Mouse (Mus musculus): ENCODE results near the gene Large1. TPM values are rescaled to one million over a fixed set of nuclear protein-coding genes. Genes with fewer than 3 reads are reported as not detected.
A peak's percentile ranks its signal among the peaks of the same experiment; 100 is the strongest.

Gene Large1
- polyA plus RNA-seq, 1 experiment from 2014 or later: 12.5 TPM

DNA sequence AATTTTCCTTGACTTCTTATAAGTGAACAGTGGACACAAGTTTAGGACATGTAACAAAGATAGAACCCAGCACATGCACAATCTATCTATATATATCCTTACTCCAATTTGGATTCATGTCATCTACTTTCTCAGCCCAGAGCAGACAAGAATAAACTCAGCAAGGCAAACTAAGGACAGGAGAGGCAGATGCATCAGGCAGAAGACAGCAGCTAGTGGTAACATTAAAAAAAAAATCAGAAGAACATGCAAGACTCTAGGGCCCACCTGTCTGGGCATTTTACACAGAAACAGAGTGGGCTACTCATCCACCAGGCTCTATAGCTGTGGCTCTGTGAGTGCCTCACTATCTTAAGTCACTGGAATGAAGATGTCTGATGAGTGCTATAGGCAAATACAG, 536.7 kb downstream of the Large1 start:
- Histone ChIP-seq H3K4me1 (ENCODE audit: control insufficient read depth, insufficient read depth, low read length) (no peaks in the 10 kb centered on the region), H3K9me3 (ENCODE audit: control insufficient read depth, low read length) (no peaks in the 10 kb centered on the region), H3K4me2 (ENCODE audit: low read depth, low read length) (no peak overlapping the region), H3K27me3 (replicated peaks; ENCODE audit: control insufficient read depth, insufficient read depth, low read length) (no peaks in the 10 kb centered on the region), H3K9ac (ENCODE audit: low read depth, low read length) (no peak overlapping the region), H3K4me3 (ENCODE audit: low read depth, low read length) (no peak overlapping the region), H3K27ac (replicated peaks; ENCODE audit: low read depth, low read length) (no peak overlapping the region), H3K36me3 (ENCODE audit: control insufficient read depth, insufficient read depth, low read length) (peaks cover 17% of the 10 kb centered on the region; the same call in 1 of the 2 replicates)
- DNase-seq (ENCODE audit: low spot score): no peak
- no peak for ATAC-seq (ENCODE audit: low read depth)

DNA sequence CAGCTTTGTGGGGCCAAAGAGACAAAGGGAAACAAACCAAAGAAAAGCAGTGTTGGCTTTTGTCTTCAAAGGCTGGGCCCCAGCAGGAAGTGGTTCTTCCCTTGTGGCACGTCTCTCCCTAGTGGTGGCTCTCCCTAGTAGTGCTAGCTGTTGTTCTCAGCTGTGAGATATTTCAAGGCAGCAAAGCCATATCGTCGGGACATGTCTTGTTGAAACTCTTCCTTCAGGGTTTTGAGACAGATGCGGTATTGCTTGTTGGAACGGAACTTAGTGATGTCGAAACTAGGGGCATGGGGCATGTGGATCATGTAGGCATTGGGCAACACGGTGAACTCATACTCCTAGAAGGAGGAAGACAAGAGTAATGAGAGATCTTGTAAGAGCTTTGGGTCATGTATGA, 537.7 kb downstream of the Large1 start:
- no peak overlapping the region for H3K4me2 ChIP-seq (ENCODE audit: low read depth, low read length)
- H3K9me3 ChIP-seq (ENCODE audit: control insufficient read depth, low read length): no peaks in the 10 kb centered on the region
- no peak overlapping the region for H3K4me3 ChIP-seq (ENCODE audit: low read depth, low read length)
- no peak overlapping the region for H3K27ac ChIP-seq (replicated peaks; ENCODE audit: low read depth, low read length)
- H3K27me3 ChIP-seq (replicated peaks; ENCODE audit: control insufficient read depth, insufficient read depth, low read length): no peaks in the 10 kb centered on the region
- no peaks in the 10 kb centered on the region for H3K4me1 ChIP-seq (ENCODE audit: control insufficient read depth, insufficient read depth, low read length)
- ATAC-seq (ENCODE audit: low read depth): no peak
- H3K36me3 ChIP-seq (ENCODE audit: control insufficient read depth, insufficient read depth, low read length): peaks cover 17% of the 10 kb centered on the region; the same call in 1 of the 2 replicates
- DNase-seq (ENCODE audit: low spot score): no peak
- WGBS: 90% methylated on average over 7 of the region's 7 CpGs
- H3K9ac ChIP-seq (ENCODE audit: low read depth, low read length): no peak overlapping the region

DNA sequence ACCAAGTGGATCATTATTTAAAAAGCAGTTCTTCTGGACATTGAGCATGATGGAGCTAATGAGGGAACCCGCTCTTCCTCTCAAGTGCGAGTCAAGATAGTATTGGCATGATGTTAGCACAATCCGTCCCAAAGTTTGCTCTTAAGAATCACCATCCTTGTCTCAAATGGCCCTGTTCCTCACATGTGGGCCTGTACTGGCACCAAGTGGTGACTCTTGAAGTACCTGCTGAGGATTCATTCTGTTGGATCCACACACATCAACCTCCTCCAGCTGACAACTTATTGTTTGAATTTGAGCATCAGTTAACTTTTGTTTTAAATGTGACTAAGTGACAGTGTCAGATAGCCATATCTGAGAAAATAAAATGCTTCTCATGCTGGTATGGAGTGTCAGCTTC, 540.6 kb downstream of the Large1 start:
- Histone ChIP-seq H3K27ac (replicated peaks; ENCODE audit: low read depth, low read length) (no peak overlapping the region), H3K4me2 (ENCODE audit: low read depth, low read length) (no peak overlapping the region), H3K4me3 (ENCODE audit: low read depth, low read length) (no peak overlapping the region), H3K9me3 (ENCODE audit: control insufficient read depth, low read length) (no peaks in the 10 kb centered on the region), H3K36me3 (ENCODE audit: control insufficient read depth, insufficient read depth, low read length) (peaks cover 17% of the 10 kb centered on the region; the same call in 1 of the 2 replicates), H3K9ac (ENCODE audit: low read depth, low read length) (no peak overlapping the region), H3K4me1 (ENCODE audit: control insufficient read depth, insufficient read depth, low read length) (no peaks in the 10 kb centered on the region), H3K27me3 (replicated peaks; ENCODE audit: control insufficient read depth, insufficient read depth, low read length) (no peaks in the 10 kb centered on the region)
- DNase-seq (ENCODE audit: low spot score) (no peak), ATAC-seq (ENCODE audit: low read depth) (no peak)
- 89% methylated on average over 3 of the region's 3 CpGs for WGBS

- no peaks in the 10 kb centered on the region for H3K27me3 ChIP-seq (replicated peaks; ENCODE audit: control insufficient read depth, insufficient read depth, low read length)
- DNase-seq (ENCODE audit: low spot score) (no peak), ATAC-seq (ENCODE audit: low read depth) (no peak)
- no peaks in the 10 kb centered on the region for H3K36me3 ChIP-seq (ENCODE audit: control insufficient read depth, insufficient read depth, low read length)
- H3K4me2 ChIP-seq (ENCODE audit: low read depth, low read length): no peak overlapping the region
- H3K4me1 ChIP-seq (ENCODE audit: control insufficient read depth, insufficient read depth, low read length): no peaks in the 10 kb centered on the region
- no peaks in the 10 kb centered on the region for H3K9me3 ChIP-seq (ENCODE audit: control insufficient read depth, low read length)
- no peak overlapping the region for H3K4me3 ChIP-seq (ENCODE audit: low read depth, low read length)
- no peak overlapping the region for H3K9ac ChIP-seq (ENCODE audit: low read depth, low read length)
- WGBS: 64% methylated on average over 2 of the region's 2 CpGs
- no peak overlapping the region for H3K27ac ChIP-seq (replicated peaks; ENCODE audit: low read depth, low read length)
Observed at GRCm38 (mm10) chr8:72801583-72801982, 551.8 kb downstream of the Large1 start.

- 93% methylated on average over 4 of the region's 4 CpGs for WGBS
- Histone ChIP-seq H3K4me2 (ENCODE audit: low read depth, low read length) (no peak overlapping the region), H3K36me3 (ENCODE audit: control insufficient read depth, insufficient read depth, low read length) (no peaks in the 10 kb centered on the region), H3K4me1 (ENCODE audit: control insufficient read depth, insufficient read depth, low read length) (no peaks in the 10 kb centered on the region), H3K9ac (ENCODE audit: low read depth, low read length) (no peak overlapping the region), H3K4me3 (ENCODE audit: low read depth, low read length) (no peak overlapping the region), H3K27me3 (replicated peaks; ENCODE audit: control insufficient read depth, insufficient read depth, low read length) (no peaks in the 10 kb centered on the region), H3K27ac (replicated peaks; ENCODE audit: low read depth, low read length) (no peak overlapping the region), H3K9me3 (ENCODE audit: control insufficient read depth, low read length) (no peaks in the 10 kb centered on the region)
- ATAC-seq (ENCODE audit: low read depth) (no peak), DNase-seq (ENCODE audit: low spot score) (no peak)
Observed at GRCm38 (mm10) chr8:72780644-72781043, 572.7 kb downstream of the Large1 start.

- Histone ChIP-seq H3K4me3 (ENCODE audit: low read depth, low read length) (no peak overlapping the region), H3K36me3 (ENCODE audit: control insufficient read depth, insufficient read depth, low read length) (no peaks in the 10 kb centered on the region), H3K9ac (ENCODE audit: low read depth, low read length) (no peak overlapping the region), H3K27me3 (replicated peaks; ENCODE audit: control insufficient read depth, insufficient read depth, low read length) (no peaks in the 10 kb centered on the region), H3K4me2 (ENCODE audit: low read depth, low read length) (no peak overlapping the region), H3K4me1 (ENCODE audit: control insufficient read depth, insufficient read depth, low read length) (no peaks in the 10 kb centered on the region), H3K27ac (replicated peaks; ENCODE audit: low read depth, low read length) (no peak overlapping the region), H3K9me3 (ENCODE audit: control insufficient read depth, low read length) (no peaks in the 10 kb centered on the region)
- ATAC-seq (ENCODE audit: low read depth) (no peak), DNase-seq (ENCODE audit: low spot score) (no peak)
- WGBS: 73% methylated on average over 1 of the region's 1 CpGs
Observed at GRCm38 (mm10) chr8:72777797-72778196, 575.5 kb downstream of the Large1 start.

DNA sequence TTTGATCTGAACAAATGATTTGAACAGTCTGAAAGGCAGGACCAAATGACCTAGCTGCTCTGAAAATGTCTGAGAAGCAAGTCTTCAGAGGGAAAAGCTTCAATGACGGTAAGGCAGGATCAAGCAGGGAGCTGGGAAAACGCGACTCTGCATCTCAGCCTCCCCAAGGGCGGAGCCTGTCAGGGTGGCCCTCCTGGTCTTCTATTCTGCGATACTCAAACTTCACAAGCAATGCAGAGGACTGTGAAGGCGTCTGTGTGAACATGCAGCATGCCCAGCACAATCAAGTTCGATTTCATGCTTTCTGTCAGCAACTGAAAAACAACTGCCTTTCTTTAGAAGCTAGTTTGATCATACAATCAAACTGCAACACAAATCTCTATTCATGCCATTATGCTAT, 586.6 kb downstream of the Large1 start:
- Histone ChIP-seq H3K27me3 (replicated peaks; ENCODE audit: control insufficient read depth, insufficient read depth, low read length) (no peaks in the 10 kb centered on the region), H3K9ac (ENCODE audit: low read depth, low read length) (no peak overlapping the region), H3K9me3 (ENCODE audit: control insufficient read depth, low read length) (no peaks in the 10 kb centered on the region), H3K36me3 (ENCODE audit: control insufficient read depth, insufficient read depth, low read length) (no peaks in the 10 kb centered on the region), H3K4me3 (ENCODE audit: low read depth, low read length) (no peak overlapping the region), H3K27ac (replicated peaks; ENCODE audit: low read depth, low read length) (no peak overlapping the region), H3K4me2 (ENCODE audit: low read depth, low read length) (no peak overlapping the region), H3K4me1 (ENCODE audit: control insufficient read depth, insufficient read depth, low read length) (no peaks in the 10 kb centered on the region)
- WGBS: 30% methylated on average over 7 of the region's 7 CpGs
- no peak for ATAC-seq (ENCODE audit: low read depth)
- no peak for DNase-seq (ENCODE audit: low spot score)

DNA sequence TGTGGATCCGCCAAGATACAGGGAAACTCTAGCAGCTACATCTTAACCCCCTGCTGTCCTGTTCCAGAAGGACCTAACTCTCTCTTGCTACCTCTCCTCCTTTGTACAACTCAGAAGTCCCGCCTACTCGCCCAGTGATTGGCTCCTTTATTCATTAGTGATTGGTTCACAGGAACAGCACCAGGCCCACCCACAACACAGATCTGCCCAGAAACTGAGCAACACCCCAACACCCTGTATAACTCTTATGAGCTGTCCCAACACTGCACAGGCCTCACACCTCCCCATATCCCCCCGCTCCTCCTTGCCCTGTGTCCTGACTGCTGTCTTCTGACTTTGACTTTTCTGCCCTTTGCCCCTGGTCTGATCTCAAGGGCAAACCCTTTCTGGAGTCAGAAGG, 587.6 kb downstream of the Large1 start:
- Histone ChIP-seq H3K27ac (replicated peaks; ENCODE audit: low read depth, low read length) (no peak overlapping the region), H3K4me2 (ENCODE audit: low read depth, low read length) (no peak overlapping the region), H3K27me3 (replicated peaks; ENCODE audit: control insufficient read depth, insufficient read depth, low read length) (no peaks in the 10 kb centered on the region), H3K4me1 (ENCODE audit: control insufficient read depth, insufficient read depth, low read length) (no peaks in the 10 kb centered on the region), H3K9me3 (ENCODE audit: control insufficient read depth, low read length) (no peaks in the 10 kb centered on the region), H3K9ac (ENCODE audit: low read depth, low read length) (no peak overlapping the region), H3K36me3 (ENCODE audit: control insufficient read depth, insufficient read depth, low read length) (no peaks in the 10 kb centered on the region), H3K4me3 (ENCODE audit: low read depth, low read length) (no peak overlapping the region)
- 56% methylated on average over 4 of the region's 4 CpGs for WGBS
- ATAC-seq (ENCODE audit: low read depth) (peak; percentile 75; the same call in 1 of the 2 replicates), DNase-seq (ENCODE audit: low spot score) (peak; percentile 12)

Measured in embryonic facial prominence, embryonic 14.5 days (tissue).